Mouse (Mus musculus) forebrain, embryonic 16.5 days (tissue): ENCODE measurements at regions not wholly inside any gene's neighbourhood (a gene's known extent, or its start where the extent isn't known, plus 50 kb on each side); places are given as distances from the start of the nearest gene placed in this dataset.

Source experiments
- ATAC-seq: fragments of 200-750 bp; cut with Nextera tagmentation; 2 replicates; pipeline ENCODE4 v1.8.0; 2017; ENCODE audit warnings: mild to moderate bottlenecking, moderate library complexity
- H3K27ac ChIP-seq: fragments of 300-500 bp; sonication (generic); 2 replicates; pipeline ENCODE4 v1.5.1; 2014; ENCODE audit warnings: low read length, control low read depth
- H3K27me3 ChIP-seq: fragments of 300-500 bp; sonication (generic); replicated peaks from 2 replicates; pipeline ENCODE4 v1.6.1; 2014; ENCODE audit warnings: low read length; ENCODE audit not compliant: control insufficient read depth, insufficient read depth
- H3K36me3 ChIP-seq: fragments of 300-500 bp; sonication (generic); 2 replicates; pipeline ENCODE4 v1.6.1; 2014; ENCODE audit not compliant: control insufficient read depth, insufficient read depth
- H3K4me1 ChIP-seq: fragments of 300-500 bp; sonication (generic); replicated peaks from 2 replicates; pipeline ENCODE4 v1.6.1; 2014; ENCODE audit warnings: low read length; ENCODE audit not compliant: control insufficient read depth, insufficient read depth
- H3K4me2 ChIP-seq: fragments of 300-500 bp; sonication (generic); 2 replicates; pipeline ENCODE4 v1.6.1; 2014; ENCODE audit warnings: mild to moderate bottlenecking, low read length, control low read depth
- H3K4me3 ChIP-seq: fragments of 300-500 bp; sonication (generic); replicated peaks from 2 replicates; pipeline ENCODE4 v1.5.1; 2014; ENCODE audit warnings: mild to moderate bottlenecking, low read length, control low read depth
- H3K9ac ChIP-seq: fragments of 300-500 bp; sonication (generic); replicated peaks from 2 replicates; pipeline ENCODE4 v1.6.1; 2014; ENCODE audit warnings: low read depth, low read length, control low read depth
- H3K9me3 ChIP-seq: fragments of 300-500 bp; sonication (generic); 2 replicates; pipeline ENCODE4 v1.6.1; 2016; ENCODE audit warnings: low read length; ENCODE audit not compliant: control insufficient read depth
- WGBS: fragments of 180-500 bp; shearing (Covaris S2); extraction: QIAGEN DNeasy Blood & Tissue Kit; methylation state at CpG from one replicate; pipeline ENCODE4 v1.1.7; 2014; 5-methylcytosine and 5-hydroxymethylcytosine counted together

GRCm38 (mm10) chr8:95987011-95987440 lies 98.7 kb upstream of the Got2 start:
- Histone ChIP-seq H3K4me3 (peak overlapping the region; percentile 29), H3K9ac (no peak overlapping the region; the same call in 1 of the 2 replicates), H3K36me3 (no peaks in the 10 kb centered on the region), H3K27ac (no peak overlapping the region), H3K4me2 (peak overlapping the region; percentile 54), H3K9me3 (no peaks in the 10 kb centered on the region), H3K27me3 (no peaks in the 10 kb centered on the region), H3K4me1 (peaks cover 13% of the 10 kb centered on the region)
- 5% methylated on average over 10 of the region's 10 CpGs for WGBS
- peak; percentile 33; the same call in 1 of the 2 replicates for ATAC-seq

- H3K4me2 ChIP-seq: no peak overlapping the region
- H3K4me3 ChIP-seq: no peak overlapping the region
- no peaks in the 10 kb centered on the region for H3K36me3 ChIP-seq
- no peak overlapping the region for H3K9ac ChIP-seq
- no peaks in the 10 kb centered on the region for H3K9me3 ChIP-seq
- H3K27ac ChIP-seq: no peak overlapping the region
- no peaks in the 10 kb centered on the region for H3K27me3 ChIP-seq
- 28% methylated on average over 3 of the region's 3 CpGs for WGBS
- peaks cover 7% of the 10 kb centered on the region for H3K4me1 ChIP-seq
- no peak for ATAC-seq
These were observed 98.1 kb upstream of the Got2 start for GRCm38 (mm10) chr8:95986410-95986809.

- Histone ChIP-seq H3K4me3 (no peak overlapping the region), H3K36me3 (no peaks in the 10 kb centered on the region), H3K4me1 (peaks cover 9% of the 10 kb centered on the region), H3K9me3 (no peaks in the 10 kb centered on the region), H3K9ac (no peak overlapping the region), H3K27me3 (no peaks in the 10 kb centered on the region), H3K27ac (no peak overlapping the region), H3K4me2 (no peak overlapping the region)
- ATAC-seq: no peak
- WGBS: 59% methylated on average over 2 of the region's 2 CpGs
These were observed 95.3 kb upstream of the Got2 start for GRCm38 (mm10) chr8:95983690-95984089.

- Histone ChIP-seq H3K27me3 (no peaks in the 10 kb centered on the region), H3K4me2 (no peak overlapping the region), H3K4me3 (no peak overlapping the region), H3K27ac (no peak overlapping the region), H3K4me1 (peaks cover 3% of the 10 kb centered on the region; the same call in 1 of the 2 replicates), H3K9ac (no peak overlapping the region), H3K9me3 (no peaks in the 10 kb centered on the region), H3K36me3 (no peaks in the 10 kb centered on the region)
- ATAC-seq: peak; percentile 85
- WGBS: 12% methylated on average over 2 of the region's 2 CpGs
These were observed 92.1 kb upstream of the Got2 start for GRCm38 (mm10) chr8:95980405-95980804.

GRCm38 (mm10) chr8:95979223-95979622 lies 90.9 kb upstream of the Got2 start:
- Histone ChIP-seq H3K9ac (no peak overlapping the region), H3K4me1 (peaks cover 3% of the 10 kb centered on the region; the same call in 1 of the 2 replicates), H3K4me2 (no peak overlapping the region), H3K9me3 (no peaks in the 10 kb centered on the region), H3K36me3 (no peaks in the 10 kb centered on the region), H3K27ac (no peak overlapping the region), H3K4me3 (no peak overlapping the region), H3K27me3 (no peaks in the 10 kb centered on the region)
- ATAC-seq: no peak
- WGBS: 57% methylated on average over 6 of the region's 6 CpGs

GRCm38 (mm10) chr8:95974889-95975288 lies 86.5 kb upstream of the Got2 start:
- Histone ChIP-seq H3K9ac (no peak overlapping the region), H3K27me3 (no peaks in the 10 kb centered on the region), H3K27ac (no peak overlapping the region), H3K4me3 (no peak overlapping the region), H3K36me3 (no peaks in the 10 kb centered on the region), H3K9me3 (no peaks in the 10 kb centered on the region), H3K4me2 (no peak overlapping the region), H3K4me1 (0 out of 2 replicates have a peak, but pooled peaks cover 2% of the 10 kb centered on the region)
- no peak; the same call in 1 of the 2 replicates for ATAC-seq
- 14% methylated on average over 4 of the region's 4 CpGs for WGBS

GRCm38 (mm10) chr8:95974231-95974630 lies 85.9 kb upstream of the Got2 start:
- H3K9ac ChIP-seq: no peak overlapping the region
- H3K27me3 ChIP-seq: no peaks in the 10 kb centered on the region
- H3K9me3 ChIP-seq: no peaks in the 10 kb centered on the region
- no peaks in the 10 kb centered on the region for H3K36me3 ChIP-seq
- H3K4me2 ChIP-seq: no peak overlapping the region
- no peak overlapping the region for H3K27ac ChIP-seq
- ATAC-seq: no peak
- 76% methylated on average over 5 of the region's 5 CpGs for WGBS
- H3K4me3 ChIP-seq: no peak overlapping the region
- 0 out of 2 replicates have a peak, but pooled peaks cover 2% of the 10 kb centered on the region for H3K4me1 ChIP-seq

- H3K27me3 ChIP-seq: no peaks in the 10 kb centered on the region
- H3K4me2 ChIP-seq: no peak overlapping the region
- no peak overlapping the region for H3K4me3 ChIP-seq
- WGBS: 33% methylated on average over 4 of the region's 4 CpGs
- no peak overlapping the region for H3K9ac ChIP-seq
- no peaks in the 10 kb centered on the region for H3K36me3 ChIP-seq
- ATAC-seq: no peak
- no peak overlapping the region for H3K27ac ChIP-seq
- H3K4me1 ChIP-seq: 0 out of 2 replicates have a peak, but pooled peaks cover 2% of the 10 kb centered on the region
- H3K9me3 ChIP-seq: no peaks in the 10 kb centered on the region
These were observed 85.2 kb upstream of the Got2 start for GRCm38 (mm10) chr8:95973571-95973970.

- no peak overlapping the region for H3K4me3 ChIP-seq
- H3K27ac ChIP-seq: no peak overlapping the region
- no peak overlapping the region for H3K9ac ChIP-seq
- H3K36me3 ChIP-seq: no peaks in the 10 kb centered on the region
- H3K27me3 ChIP-seq: no peaks in the 10 kb centered on the region
- ATAC-seq: no peak
- 93% methylated on average over 6 of the region's 6 CpGs for WGBS
- no peak overlapping the region for H3K4me2 ChIP-seq
- no peaks in the 10 kb centered on the region for H3K9me3 ChIP-seq
- 0 out of 2 replicates have a peak, but pooled peaks cover 2% of the 10 kb centered on the region for H3K4me1 ChIP-seq
These were observed 80.5 kb upstream of the Got2 start for GRCm38 (mm10) chr8:95968828-95969227.

GRCm38 (mm10) chr8:95966430-95966829 lies 78.1 kb upstream of the Got2 start:
- WGBS: 57% methylated on average over 1 of the region's 1 CpGs
- Histone ChIP-seq H3K9me3 (no peaks in the 10 kb centered on the region), H3K27ac (no peak overlapping the region), H3K9ac (no peak overlapping the region), H3K27me3 (no peaks in the 10 kb centered on the region), H3K36me3 (no peaks in the 10 kb centered on the region), H3K4me2 (no peak overlapping the region), H3K4me3 (no peak overlapping the region), H3K4me1 (no peaks in the 10 kb centered on the region)
- no peak for ATAC-seq
